Mouse (Mus musculus) bone marrow, adult 2 months (tissue): ENCODE measurements around the gene Tns4.

Experiments
- CTCF ChIP-seq: fragments of 200-500 bp; IDR thresholded peaks from 2 replicates; pipeline ENCODE4 v1.5.1; 2011; ENCODE audit warnings: low read length, control low read depth; ENCODE audit not compliant: control insufficient read depth, insufficient read depth
- POLR2A ChIP-seq: fragments of 200-500 bp; IDR thresholded peaks from 2 replicates; pipeline ENCODE4 v1.6.1; 2011; ENCODE audit warnings: low read depth, mild to moderate bottlenecking, control low read depth, low read length, borderline replicate concordance; ENCODE audit not compliant: control insufficient read depth

GRCm38 (mm10) chr11:99080902-99081543 lies 8.1 kb downstream of the Tns4 start:
- TF ChIP-seq POLR2A, result no peak
- no peak for TF ChIP-seq CTCF
